Mouse (Mus musculus): ENCODE measurements around the gene Sox10.

DNA sequence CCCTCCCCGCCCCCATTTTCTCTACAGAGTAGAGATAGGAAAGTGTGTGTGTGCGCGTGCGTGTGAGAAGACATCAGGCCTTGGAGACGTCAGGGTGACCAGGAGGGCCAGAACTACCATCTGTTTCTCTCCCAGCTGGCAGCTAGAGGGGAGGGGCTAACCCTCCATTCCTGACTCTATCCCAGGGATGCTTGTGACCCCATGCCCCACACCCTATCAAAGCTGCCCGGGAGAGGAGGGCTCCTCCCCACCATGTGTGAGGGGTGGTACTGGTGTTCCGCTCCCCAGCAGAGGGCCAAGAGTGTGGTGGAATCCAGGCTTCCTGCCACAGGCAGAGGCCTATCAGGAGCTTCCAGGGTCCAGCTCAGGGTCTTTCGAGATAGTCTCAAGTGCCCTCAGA is 1.7 kb upstream of the Sox10 start:
- no peak for TF ChIP-seq POLR2A (IDR thresholded peaks at IDR 0.05; ENCODE audit: low read depth, low read length)
- no peak for TF ChIP-seq CTCF (IDR thresholded peaks at IDR 0.05; ENCODE audit: borderline replicate concordance, insufficient read depth, low read length)
